Mouse (Mus musculus): ENCODE measurements around the gene Thsd4. TPM values are rescaled to one million over a fixed set of nuclear protein-coding genes. Genes with fewer than 3 reads are reported as not detected.

Thsd4 gene
- total RNA-seq, 2 experiments from 2014 or later, result 0.07 TPM; not detected in 1

DNA sequence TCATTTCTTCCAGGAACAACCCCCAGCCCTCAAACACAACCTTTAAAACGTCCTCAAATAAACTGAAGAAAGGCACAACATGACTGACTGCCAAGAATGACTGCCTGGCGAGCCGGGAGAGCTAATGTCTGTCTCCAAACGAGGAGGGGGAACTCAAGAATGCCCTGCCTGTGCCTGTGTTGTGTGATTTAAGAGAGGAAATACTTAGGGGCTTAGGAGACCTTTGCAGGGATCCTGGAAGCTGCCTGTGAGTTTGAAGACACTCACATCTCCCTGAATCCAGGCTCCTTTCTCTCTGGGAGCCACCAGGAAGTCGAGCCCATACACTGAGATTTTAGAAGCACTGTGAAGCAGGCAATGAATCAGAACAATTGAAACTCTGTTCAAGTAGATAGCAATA is 361.0 kb downstream of the Thsd4 start:
- no peak for ATAC-seq (ENCODE audit: poor library complexity, severe bottlenecking)

DNA sequence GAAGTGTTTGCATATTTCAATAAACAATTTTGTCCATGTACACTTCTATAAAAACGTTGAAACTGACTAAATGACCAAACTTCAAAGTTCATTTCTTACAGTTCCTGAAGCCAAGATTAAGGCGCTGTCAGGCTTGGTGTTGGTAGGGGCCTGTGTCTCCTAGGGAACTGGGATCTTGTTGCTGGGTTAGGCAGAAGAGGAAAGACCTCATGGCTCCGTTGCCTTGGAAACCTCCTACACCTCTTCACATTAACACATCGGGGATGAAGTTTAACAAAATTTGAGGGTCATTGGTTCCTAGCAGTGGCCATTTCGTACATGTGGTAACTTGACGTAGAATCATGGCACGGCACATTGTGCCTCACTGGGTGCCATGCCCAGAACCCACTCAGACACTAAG is 361.7 kb downstream of the Thsd4 start:
- ATAC-seq (ENCODE audit: poor library complexity, severe bottlenecking), result no peak

DNA sequence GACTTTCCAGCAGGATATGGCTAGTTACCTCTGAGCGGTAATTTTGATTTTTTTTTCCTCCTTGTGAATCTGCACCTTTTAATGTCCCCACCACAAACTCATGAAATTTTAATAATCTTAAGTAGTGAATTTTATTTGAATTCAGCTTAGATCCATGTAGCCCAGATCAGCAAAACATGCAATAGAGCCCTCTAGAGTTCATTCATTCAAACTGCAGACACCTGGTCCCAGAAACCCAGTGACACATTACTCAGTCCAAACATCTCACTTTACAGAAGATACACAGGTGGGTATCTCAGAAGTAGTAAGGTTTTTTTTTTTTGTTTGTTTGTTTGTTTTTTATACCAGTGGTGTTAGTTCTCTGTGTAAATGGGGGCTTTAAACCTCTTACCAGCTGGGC is 368.9 kb downstream of the Thsd4 start:
- ATAC-seq (ENCODE audit: poor library complexity, severe bottlenecking), result no peak

DNA sequence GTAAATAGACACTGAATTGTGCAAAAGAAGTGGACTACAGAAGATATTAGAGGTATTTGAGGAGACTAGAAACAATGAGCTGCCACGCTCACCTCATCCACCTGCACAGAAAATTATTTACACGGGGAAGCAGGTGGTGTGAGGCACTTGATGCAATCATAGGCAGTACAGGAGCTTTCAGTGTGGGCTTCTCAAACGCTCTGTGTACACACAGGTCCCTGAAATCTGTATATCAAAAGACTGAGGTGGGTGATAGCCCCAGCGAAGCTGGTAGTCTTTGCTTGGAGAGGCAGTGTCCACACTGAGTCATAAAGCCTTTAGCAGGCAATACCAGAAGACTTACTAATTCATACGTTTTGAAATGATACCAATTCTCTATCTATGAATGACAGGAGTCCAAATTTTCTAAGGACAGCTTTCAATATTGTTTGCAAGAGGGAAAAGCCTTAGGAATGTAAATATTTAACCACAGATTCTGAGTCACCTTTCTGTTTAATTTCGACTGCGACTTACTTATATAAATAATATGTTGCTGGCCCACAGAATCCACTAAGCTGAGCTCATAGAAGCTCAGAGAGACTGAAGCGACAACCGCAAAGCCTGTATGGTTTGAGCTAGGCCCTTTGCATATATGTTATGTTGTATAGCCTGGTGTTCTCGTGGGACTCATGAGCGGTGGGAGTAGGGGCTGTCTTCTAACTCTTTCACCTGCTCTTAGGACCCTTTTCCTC is 369.8 kb downstream of the Thsd4 start:
- no peak for ATAC-seq (ENCODE audit: poor library complexity, severe bottlenecking)

DNA sequence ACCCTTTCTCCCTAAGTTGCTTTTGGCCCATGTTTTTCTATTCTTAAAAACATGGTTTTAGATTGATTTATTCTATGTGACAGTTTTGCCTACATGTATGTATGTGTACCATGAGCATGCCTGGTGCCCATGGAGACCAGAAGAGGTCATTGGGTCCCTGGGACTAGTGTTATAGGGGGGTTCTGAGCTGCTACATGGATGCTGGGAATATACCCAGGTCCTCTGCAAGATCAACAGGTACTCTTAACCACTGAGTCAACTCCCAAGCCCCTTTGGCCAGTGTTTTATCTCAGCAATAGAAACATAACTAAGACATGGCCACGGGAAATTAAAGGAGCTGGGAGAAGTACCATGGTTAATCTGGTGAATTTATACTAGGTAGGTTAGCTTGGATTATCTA is 371.3 kb downstream of the Thsd4 start:
- ATAC-seq (ENCODE audit: poor library complexity, severe bottlenecking), result no peak

DNA sequence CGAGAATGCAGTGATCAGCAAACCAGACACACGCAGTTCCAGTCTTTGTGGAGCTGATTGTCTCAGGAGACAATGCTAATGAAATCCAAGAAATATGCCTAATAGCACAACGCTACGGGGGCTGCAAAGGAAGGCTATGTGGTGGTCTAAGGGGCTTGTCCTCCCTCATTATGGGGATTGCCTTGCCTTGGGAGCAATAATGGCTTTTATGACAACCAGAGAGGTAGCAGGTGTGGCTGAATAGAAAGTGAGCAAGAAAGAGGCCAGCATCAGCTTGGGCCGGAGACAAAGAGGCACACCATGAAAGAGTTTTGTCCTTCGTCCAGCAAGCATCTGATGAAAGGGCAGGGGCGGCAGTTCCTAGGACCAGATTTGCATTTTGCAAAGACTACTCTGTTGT is 372.9 kb downstream of the Thsd4 start:
- no peak for ATAC-seq (ENCODE audit: poor library complexity, severe bottlenecking)

DNA sequence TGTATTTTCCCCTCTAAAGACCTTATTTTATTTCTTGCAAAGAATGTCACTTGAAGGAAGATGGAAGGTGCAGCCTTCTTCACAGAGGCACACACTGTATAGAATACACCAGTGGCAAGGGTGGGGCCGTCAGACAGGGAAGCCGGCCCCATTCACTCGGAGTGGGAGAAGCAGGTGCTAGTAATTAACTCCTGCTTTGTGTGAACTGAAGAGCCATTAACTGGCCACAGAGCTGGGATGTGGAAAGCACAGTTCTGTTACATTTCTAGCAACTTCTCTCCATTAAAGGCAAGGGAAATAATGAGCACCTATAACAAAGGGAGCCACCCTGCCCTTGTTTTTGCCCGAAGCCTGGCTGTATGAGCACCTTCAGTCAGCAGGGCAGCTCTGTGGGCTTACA is 374.4 kb downstream of the Thsd4 start:
- ATAC-seq (ENCODE audit: poor library complexity, severe bottlenecking), result no peak

DNA sequence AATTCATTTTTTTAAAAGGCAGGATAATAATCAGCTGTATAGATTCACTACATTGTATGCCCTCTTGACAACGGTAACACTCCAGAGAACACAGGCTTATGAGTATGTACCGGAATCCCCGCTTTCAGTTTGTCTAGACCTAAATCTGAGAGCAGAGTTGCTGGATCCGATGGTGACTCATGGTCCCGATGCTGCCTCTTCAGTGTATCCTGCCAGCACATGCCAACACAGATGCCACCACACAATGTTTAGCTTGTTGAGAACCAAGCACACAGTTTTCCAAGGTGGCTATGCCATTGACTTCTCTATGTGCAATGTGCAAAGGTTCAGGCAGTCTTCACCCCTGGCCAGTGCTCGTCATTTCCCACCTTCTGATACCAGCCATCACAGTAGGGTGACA is 378.0 kb downstream of the Thsd4 start:
- ATAC-seq (ENCODE audit: poor library complexity, severe bottlenecking), result no peak

DNA sequence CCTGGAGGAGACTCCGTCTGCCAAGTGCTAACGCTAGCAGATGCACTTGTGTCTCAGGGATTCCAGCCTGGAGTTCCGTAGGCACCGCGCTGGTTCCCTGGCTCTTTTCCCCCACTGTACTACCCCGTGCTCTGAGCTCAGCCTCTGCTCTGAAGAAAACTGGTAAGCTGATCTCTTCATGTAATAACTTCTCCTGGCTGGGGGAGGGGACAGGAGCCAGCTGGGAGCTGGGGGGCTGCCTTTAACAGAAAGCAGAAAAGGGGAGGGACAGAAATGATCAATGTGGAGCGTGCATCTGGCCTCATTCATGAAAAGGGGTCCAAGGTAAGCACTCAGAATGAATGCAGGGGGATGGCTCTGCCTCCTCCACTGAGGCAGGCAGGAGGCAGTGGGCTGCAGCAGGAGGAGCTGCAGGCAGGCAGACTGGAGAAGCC is 380.7 kb downstream of the Thsd4 start:
- no peak for ATAC-seq (ENCODE audit: poor library complexity, severe bottlenecking)

DNA sequence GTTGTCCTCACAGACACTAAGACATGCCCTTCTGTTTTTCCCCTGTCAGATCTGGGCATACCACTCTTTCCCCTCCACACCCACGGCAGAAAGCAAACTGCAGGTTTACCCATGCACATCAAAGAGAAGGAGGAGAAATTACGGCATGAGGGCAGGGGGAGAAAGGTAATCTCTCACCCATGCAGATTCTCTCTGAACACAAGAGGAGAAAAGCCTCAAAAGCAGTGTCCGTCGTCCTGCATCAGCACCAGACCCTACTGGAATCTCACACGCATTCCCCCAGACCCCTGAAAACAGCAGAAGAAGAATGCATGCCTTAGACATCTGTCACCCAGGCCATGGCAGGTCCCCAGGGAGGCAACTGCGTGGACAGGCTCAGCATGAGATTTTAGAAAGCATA is 381.4 kb downstream of the Thsd4 start:
- ATAC-seq (ENCODE audit: poor library complexity, severe bottlenecking), result no peak

DNA sequence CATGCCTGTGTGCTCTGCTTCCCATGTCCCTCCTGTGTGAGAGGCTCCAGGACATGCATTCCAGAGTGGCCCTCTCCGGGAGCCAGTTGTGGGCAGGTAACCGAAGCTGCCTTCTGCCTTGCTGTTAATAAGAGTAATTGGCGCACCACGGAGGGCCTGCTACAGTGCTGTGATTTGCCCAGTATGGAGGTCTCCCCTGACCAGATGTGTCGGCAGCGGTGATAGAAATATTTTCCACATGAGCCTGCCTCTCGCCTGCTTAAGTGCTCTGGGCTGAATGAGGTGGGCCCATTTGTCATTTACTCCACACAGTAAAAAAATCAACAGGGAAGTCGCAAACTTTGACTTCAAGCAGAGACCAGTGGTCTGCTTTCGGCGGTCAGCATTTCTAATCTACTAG is 382.4 kb downstream of the Thsd4 start:
- no peak for ATAC-seq (ENCODE audit: poor library complexity, severe bottlenecking)

DNA sequence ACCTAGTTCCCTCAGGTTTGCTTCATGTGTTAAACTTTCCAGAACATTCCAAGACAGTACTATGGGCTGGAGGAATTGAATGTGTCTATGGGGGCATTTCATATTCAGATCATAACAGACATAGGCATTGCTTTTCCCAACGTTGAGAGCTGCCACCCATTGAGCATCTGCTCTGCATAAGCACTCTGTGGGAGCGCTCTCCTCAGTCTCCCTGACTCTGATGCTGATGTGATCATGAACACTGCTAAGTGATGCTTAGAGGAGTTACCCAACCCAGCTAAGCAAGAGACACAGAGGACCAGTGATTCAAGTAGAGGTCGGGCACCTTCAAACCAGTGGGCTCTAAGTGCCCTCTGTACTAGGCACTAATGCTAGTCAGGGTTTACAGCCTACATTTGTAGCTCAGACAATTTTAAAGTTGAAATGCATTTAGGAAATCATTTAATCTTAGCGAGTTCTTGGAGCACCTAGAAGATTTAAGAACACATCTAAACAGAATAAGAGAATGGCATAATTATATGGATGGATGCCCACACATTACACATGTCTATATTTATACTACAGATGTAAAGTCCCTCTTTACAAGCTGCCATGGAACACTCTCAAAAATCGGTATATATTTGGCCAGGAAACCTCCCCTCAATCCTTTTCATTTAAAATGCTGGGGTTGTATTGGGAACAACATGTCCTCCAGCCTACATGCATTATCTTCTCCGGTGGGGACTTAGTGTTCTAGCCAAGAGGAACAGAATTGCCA is 392.4 kb downstream of the Thsd4 start:
- ATAC-seq (ENCODE audit: poor library complexity, severe bottlenecking), result no peak

DNA sequence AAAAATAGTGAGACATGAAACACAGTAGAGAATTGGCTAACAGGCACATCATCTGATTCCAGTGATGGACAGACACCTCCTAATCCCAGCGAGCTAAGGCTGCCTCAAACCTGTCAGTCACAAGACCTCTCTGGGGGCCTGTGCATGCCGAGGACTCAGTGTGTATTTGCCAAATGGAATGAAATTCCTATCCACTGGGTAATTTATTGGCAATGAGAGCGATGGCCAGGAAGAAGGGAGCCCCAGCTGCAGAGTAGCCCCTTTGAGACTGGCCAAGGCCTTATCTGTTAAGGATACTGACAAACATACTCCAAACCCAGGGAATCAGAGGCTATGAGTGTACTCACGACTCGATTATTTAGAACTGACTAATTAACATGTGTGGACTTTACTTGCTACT is 394.9 kb downstream of the Thsd4 start:
- ATAC-seq (ENCODE audit: poor library complexity, severe bottlenecking), result no peak

DNA sequence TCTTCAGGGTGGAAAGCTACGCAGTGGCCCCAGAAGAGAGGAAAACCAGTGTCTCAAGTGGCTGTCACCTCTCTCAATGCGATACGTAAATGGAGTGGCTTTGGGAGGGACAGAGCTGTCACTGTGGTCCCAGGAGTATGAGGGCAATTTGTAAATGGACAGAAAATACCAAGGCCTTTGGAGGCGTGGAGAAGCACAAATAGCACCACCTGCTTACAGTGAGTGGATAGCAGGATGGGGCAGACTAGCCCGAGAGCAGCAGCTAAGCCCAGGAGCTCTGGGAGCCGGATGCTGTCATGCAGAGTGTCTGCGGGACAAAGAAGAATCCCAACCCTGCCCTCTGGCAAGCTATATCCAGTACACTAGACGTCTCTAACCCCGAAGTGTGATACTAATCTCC is 397.7 kb downstream of the Thsd4 start:
- no peak for ATAC-seq (ENCODE audit: poor library complexity, severe bottlenecking)

DNA sequence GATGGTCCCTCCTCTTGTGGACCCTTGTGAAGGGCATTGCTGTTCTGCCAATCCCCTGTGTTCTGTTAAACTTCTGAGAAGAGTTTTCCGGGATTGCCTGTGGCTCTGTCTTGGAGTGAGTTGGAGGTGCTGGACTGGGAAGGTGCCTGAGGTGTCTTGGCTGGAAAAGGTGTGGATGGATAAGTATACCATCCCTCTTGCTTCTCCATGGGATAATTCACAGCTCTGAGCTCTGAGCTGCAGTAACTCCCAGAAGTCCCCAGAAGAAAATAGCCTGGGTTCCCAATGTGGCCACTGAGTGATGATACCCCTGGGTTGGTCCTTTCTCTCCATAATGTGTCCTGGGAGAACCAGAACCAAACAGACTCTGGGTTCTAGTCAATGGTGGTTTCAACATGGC is 398.8 kb downstream of the Thsd4 start:
- no peak for ATAC-seq (ENCODE audit: poor library complexity, severe bottlenecking)

DNA sequence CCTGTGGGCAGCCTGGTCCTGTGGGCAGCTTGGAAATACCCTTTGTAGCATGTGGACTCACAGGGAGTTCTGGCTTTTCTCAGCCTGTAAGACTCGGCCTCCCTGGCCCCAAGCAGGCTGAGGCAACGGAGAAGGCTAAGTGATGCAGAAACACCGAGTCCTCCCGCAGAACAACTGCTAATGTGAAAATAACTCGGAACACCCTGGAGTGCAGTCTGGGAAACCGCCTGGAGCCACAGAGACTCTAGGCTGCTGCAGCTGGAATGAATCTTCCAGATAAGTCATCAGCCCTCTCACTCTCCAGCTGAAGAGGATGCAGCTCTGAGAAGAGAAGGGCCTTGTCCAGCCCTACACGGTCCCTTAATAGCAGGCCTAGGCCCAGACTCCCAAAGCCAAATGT is 402.0 kb downstream of the Thsd4 start:
- no peak for ATAC-seq (ENCODE audit: poor library complexity, severe bottlenecking)

DNA sequence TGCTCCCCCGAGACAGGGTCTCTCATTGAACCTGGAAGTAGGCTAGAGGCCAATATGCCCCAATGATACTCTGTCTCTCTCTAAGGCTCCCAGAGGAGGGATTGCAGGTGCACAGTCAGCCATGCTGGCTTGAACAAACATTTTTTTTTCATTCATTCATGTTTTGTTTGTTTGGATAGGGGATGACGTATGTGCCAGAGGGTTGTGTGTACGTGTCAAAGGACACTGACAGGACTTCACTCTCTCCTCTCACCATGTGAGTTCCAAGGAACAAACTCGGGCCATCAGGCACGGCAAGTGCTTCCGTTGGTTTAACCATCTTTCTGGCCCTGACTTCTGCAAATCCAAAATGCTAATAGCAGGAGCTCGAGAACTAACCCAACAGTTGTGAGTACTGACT is 404.0 kb downstream of the Thsd4 start:
- no peak for ATAC-seq (ENCODE audit: poor library complexity, severe bottlenecking)

DNA sequence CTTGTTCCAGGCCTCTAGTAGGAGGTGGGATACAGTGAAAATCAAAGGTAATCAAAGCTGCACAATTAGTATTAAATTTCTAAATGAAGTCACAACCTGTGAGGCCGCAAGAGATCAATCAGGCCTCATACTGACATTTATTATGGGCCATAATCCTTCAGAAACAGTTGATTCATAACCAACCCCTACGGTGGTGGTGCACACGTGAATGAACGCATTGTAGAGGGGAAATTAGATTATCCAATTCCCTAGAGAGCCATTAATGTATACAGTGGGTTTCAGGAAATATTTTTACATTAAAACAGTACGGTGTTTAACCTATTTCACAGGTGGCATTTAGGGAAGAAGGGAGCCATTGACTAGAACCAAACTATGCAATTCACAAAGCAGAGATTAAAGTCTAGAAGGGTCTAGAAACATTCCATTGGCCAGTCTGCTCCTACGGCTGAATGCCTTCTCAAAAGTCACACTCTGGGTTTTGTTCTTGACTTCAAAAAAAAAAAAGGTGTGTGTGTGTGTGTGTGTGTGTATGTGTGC is 406.1 kb downstream of the Thsd4 start:
- no peak for ATAC-seq (ENCODE audit: poor library complexity, severe bottlenecking)

DNA sequence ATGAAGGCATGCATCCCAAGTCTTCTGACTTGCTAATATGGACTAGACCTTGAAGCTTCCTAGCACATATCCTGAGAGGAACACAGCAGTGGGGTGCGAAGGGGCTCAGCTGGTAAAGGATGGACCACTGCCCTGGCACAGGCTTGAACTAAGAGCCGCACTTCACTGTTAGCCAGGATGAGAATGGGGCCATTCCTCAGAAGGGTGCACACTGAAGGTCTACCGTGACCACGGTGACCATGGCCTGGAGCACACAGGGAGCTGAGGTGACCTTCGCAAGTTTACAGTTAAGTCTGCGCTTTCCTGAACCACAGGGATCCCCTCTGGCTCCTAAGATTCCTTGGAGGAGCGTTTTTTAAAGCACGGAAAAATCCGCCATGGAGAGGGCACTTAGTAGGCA is 406.5 kb downstream of the Thsd4 start:
- no peak for ATAC-seq (ENCODE audit: poor library complexity, severe bottlenecking)

DNA sequence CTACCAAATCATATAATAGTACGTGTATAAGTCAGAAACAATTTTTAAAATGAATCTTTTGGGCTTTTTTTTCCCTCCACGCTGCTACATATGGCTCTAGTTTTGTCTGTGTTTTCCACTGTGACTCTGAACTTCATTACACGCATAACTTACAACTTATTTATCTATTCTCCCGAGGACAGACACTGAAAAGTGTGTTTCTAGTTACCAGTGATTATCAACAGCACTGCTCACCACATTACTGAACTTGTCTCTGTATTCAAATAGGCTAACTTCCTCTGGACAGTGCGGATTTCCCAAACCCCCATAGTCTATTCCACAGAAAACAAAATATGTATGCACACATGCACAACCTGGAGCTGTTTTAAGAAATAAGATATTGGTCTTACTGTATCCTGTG is 411.6 kb downstream of the Thsd4 start:
- ATAC-seq (ENCODE audit: poor library complexity, severe bottlenecking), result no peak

DNA sequence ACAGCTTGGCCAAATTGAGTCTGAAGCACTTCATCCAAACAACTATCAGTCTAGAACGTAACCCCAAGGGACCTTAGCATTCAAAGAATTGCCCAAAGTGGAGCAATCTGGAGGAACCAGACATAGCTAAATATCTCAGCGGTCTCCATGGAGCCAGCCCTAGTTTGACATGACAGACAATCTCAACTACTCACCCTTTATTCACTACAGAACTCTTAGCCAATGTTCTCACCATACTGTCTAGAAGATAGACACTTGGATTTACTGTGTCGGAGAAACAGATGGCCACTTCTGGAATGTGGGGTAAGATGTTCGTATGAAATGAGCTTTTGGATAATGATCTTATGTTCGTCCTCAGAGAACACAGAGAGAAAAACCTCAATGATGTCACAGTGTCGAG is 415.2 kb downstream of the Thsd4 start:
- ATAC-seq (ENCODE audit: poor library complexity, severe bottlenecking), result no peak

DNA sequence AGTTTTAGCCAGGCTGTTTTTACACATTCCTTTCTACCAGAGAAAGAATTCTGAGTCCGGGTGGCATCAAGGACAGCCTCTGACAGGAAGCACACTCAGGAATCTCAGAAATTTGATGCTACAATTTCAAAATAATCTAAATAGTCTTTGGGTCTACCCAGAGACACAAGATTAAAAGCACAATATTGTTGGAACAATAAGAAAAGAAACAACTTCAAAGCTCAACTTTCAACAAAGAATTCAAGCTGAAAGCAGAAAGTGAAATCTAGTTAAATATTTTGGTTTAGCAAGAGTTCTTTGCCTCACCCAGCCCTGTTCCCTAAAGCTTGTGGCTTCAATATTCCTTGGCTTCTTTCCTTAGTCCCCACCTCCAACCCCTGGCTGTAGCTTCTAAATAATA is 415.7 kb downstream of the Thsd4 start:
- no peak for ATAC-seq (ENCODE audit: poor library complexity, severe bottlenecking)
